Mouse (Mus musculus) CH12.LX (cell line): ENCODE measurements around the gene Rgs12.

Experiments used
- POLR2A ChIP-seq: IDR thresholded peaks from 2 replicates; pipeline ENCODE4 v1.6.1; 2011; ENCODE audit warnings: low read depth, mild to moderate bottlenecking, improper control_type of control experiment, low read length
- UBTF ChIP-seq: IDR thresholded peaks from 2 replicates; pipeline ENCODE4 v1.6.1; 2012; ENCODE audit warnings: low read depth, mild to moderate bottlenecking, inconsistent platforms, low read length, improper control_type of control experiment, moderate library complexity

- TF ChIP-seq UBTF, result no peak
- TF ChIP-seq POLR2A, result no peak
Observed at GRCm38 (mm10) chr5:34949769-34950211, 545 bp downstream of the Rgs12 start.
